Mouse (Mus musculus): Measurements from ENCODE around the gene Blm.

DNA sequence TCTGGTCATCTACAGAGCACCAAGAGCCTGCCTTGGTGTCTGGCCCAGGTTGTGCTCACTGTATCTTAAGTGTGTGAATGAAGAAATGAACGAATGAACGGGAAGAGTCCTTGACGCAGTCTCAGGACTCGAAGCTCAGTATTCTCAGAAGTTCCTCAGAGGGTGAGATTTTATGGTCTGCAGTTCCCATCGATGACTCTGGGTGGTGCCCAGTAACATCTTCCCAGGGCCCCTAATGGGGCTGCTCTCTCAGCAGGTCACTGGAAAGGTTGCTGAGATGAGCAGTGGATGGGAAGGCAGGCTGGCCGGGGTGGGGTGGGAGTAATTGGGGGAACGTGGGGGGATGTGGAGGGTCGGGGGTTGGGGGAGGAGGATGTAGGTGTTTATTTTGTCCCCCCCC, 23.2 kb upstream of the Blm start:
- 0 out of 2 replicates have a peak, but pooled peaks have one; percentile 5 for TF ChIP-seq CTCF (conservative IDR thresholded peaks at IDR 0.05; ENCODE audit: low read length)
- no peak for TF ChIP-seq NANOG (IDR thresholded peaks at IDR 0.05; ENCODE audit: borderline replicate concordance, low read length)
- no peak for TF ChIP-seq POU5F1 (IDR thresholded peaks at IDR 0.05; ENCODE audit: borderline replicate concordance, low read length)
